Mouse (Mus musculus): ENCODE data around the gene Pnpla8.
"Not testable (repeated sequence)": the region's sequence is repeated elsewhere in the genome, so short reads cannot be mapped to it uniquely, and the experiment has no call there.

- TF ChIP-seq GATA1 (IDR thresholded peaks at IDR 0.05; ENCODE audit: borderline replicate concordance, low read length); FLI1 (IDR thresholded peaks at IDR 0.05; ENCODE audit: low read length): not testable (repeated sequence)
Observed at GRCm38 (mm10) chr12:44280147-44280546, 59.0 kb downstream of the Pnpla8 start.
